Mouse (Mus musculus) CH12.LX (cell line): ENCODE results near the gene Gsdma3. TPM values are rescaled to one million over a fixed set of nuclear protein-coding genes. Genes with fewer than 3 reads are reported as not detected.
"Not testable (repeated sequence)": the region's sequence is repeated elsewhere in the genome, so short reads cannot be mapped to it uniquely, and the experiment has no call there.

ENCODE experiments used
- DNase-seq: peaks from one replicate; pipeline ENCODE4 v3.0.0-alpha.2; 2013; ENCODE audit errors: extremely low read depth
- H3K27ac ChIP-seq: 2 replicates; pipeline ENCODE4 v1.5.1; 2012; ENCODE audit warnings: low read depth, mild to moderate bottlenecking, control low read depth, moderate library complexity; ENCODE audit not compliant: insufficient read depth
- H3K27me3 ChIP-seq: replicated peaks from 2 replicates; pipeline ENCODE3; 2012; ENCODE audit warnings: inconsistent platforms
- H3K36me3 ChIP-seq, 2 experiments: replicated peaks in 1 of 2; 2 replicates each; pipeline versions ENCODE3 to v1.6.1; 2012; ENCODE audit warnings: inconsistent platforms in 1 of 2, low read length in 1 of 2, mild to moderate bottlenecking in 1 of 2, mixed read lengths in 1 of 2, moderate library complexity in 1 of 2; ENCODE audit not compliant: control insufficient read depth in 1 of 2, insufficient read depth in 1 of 2
- H3K4me1 ChIP-seq, 2 experiments: 2 replicates each; pipeline ENCODE4 v1.6.1; 2012; ENCODE audit warnings: inconsistent platforms in 1 of 2, moderate library complexity in 1 of 2; ENCODE audit not compliant: insufficient read depth in 2 of 2, control insufficient read depth in 1 of 2
- H3K4me2 ChIP-seq: 2 replicates; pipeline ENCODE4 v1.6.1; 2012; ENCODE audit warnings: low read depth, mild to moderate bottlenecking, control low read depth; ENCODE audit not compliant: poor library complexity, insufficient read depth, severe bottlenecking
- H3K4me3 ChIP-seq, 3 experiments: fragments of 150-350 bp in 1 of 3; sonication (generic) in 1 of 3; replicated peaks in 1 of 3; 2 replicates each; pipeline versions ENCODE3 to v1.5.1; 2011 to 2012; ENCODE audit warnings: low read depth in 2 of 3, low read length in 2 of 3, mild to moderate bottlenecking in 2 of 3, moderate library complexity in 2 of 3, control low read depth in 1 of 3, improper control_type of control experiment in 1 of 3, inconsistent platforms in 1 of 3, mixed read lengths in 1 of 3; ENCODE audit not compliant: poor library complexity in 1 of 3
- H3K79me2 ChIP-seq: replicated peaks from 2 replicates; pipeline ENCODE4 v1.6.1; 2012; ENCODE audit warnings: mild to moderate bottlenecking, moderate library complexity; ENCODE audit not compliant: control insufficient read depth, poor library complexity, insufficient read depth, severe bottlenecking; ENCODE audit errors: extremely low read depth
- H3K9ac ChIP-seq: 2 replicates; pipeline ENCODE4 v1.6.1; 2012; ENCODE audit warnings: low read depth, mild to moderate bottlenecking, control low read depth, moderate library complexity; ENCODE audit not compliant: insufficient read depth
- H3K9me3 ChIP-seq: replicated peaks from 2 replicates; pipeline ENCODE3; 2012; ENCODE audit warnings: low read length, inconsistent platforms, mixed read lengths
- CTCF ChIP-seq, 2 experiments: IDR thresholded peaks in 1 of 2; conservative IDR thresholded peaks in 1 of 2; 2 replicates each; pipeline ENCODE4 v1.5.1; 2011 to 2012; ENCODE audit warnings: low read depth in 2 of 2, low read length in 2 of 2, improper control_type of control experiment in 1 of 2, inconsistent platforms in 1 of 2, mild to moderate bottlenecking in 1 of 2, moderate library complexity in 1 of 2
- ELF1 ChIP-seq: IDR thresholded peaks from 2 replicates; pipeline ENCODE4 v1.6.1; 2014; ENCODE audit warnings: low read depth, mild to moderate bottlenecking, inconsistent platforms, low read length, improper control_type of control experiment
- HCFC1 ChIP-seq: IDR thresholded peaks from 2 replicates; pipeline ENCODE4 v1.6.1; 2012; ENCODE audit warnings: low read depth, mild to moderate bottlenecking, inconsistent platforms, low read length, improper control_type of control experiment
- IRF4 ChIP-seq: IDR thresholded peaks from 2 replicates; pipeline ENCODE4 v1.6.1; 2014; ENCODE audit warnings: low read depth, mild to moderate bottlenecking, inconsistent platforms, low read length, improper control_type of control experiment
- JUND ChIP-seq: conservative IDR thresholded peaks from 2 replicates; pipeline ENCODE4 v1.6.1; 2011; ENCODE audit warnings: low read depth, low read length, improper control_type of control experiment
- NELFE ChIP-seq: IDR thresholded peaks from 2 replicates; pipeline ENCODE4 v1.6.1; 2011; ENCODE audit warnings: low read depth, low read length, improper control_type of control experiment
- POLR2A ChIP-seq: IDR thresholded peaks from 2 replicates; pipeline ENCODE4 v1.6.1; 2011; ENCODE audit warnings: low read depth, mild to moderate bottlenecking, improper control_type of control experiment, low read length
- RAD21 ChIP-seq: IDR thresholded peaks from 2 replicates; pipeline ENCODE4 v1.6.1; 2011; ENCODE audit warnings: low read depth, mild to moderate bottlenecking, low read length, improper control_type of control experiment, moderate library complexity
- SMC3 ChIP-seq: IDR thresholded peaks from 2 replicates; pipeline ENCODE4 v1.6.1; 2011; ENCODE audit warnings: low read depth, low read length, improper control_type of control experiment
- ZKSCAN1 ChIP-seq: IDR thresholded peaks from 2 replicates; pipeline ENCODE4 v1.6.1; 2012; ENCODE audit warnings: low read depth, inconsistent platforms, low read length, improper control_type of control experiment, borderline replicate concordance
- dilution Hi-C: fragments of 300-500 bp; cut with MboI; formaldehyde crosslinking; loops from 2 replicates; pipeline ENCODE4 v1.14.3; 2020; ENCODE audit warnings: low sequenced_read_pairs; ENCODE audit not compliant: extremely low pct_unique_long_range_greater_than_20kb, extremely low pct_ligation_motif_present
- in situ Hi-C: fragments of 300-500 bp; cut with MboI; formaldehyde crosslinking; loops from 3 replicates; pipeline ENCODE4 v1.14.3; 2019; ENCODE audit warnings: low sequenced_read_pairs, low pct_ligation_motif_present, low pct_unique_long_range_greater_than_20kb, mixed read lengths
- polyA plus RNA-seq: library from polyadenylated mRNA; unstranded; fragments of >175 nt; gene quantifications from 2 replicates; pipeline ENCODE4 v1.2.1, GENCODE M21; 2012; ENCODE audit warnings: low read depth; ENCODE audit not compliant: insufficient read length
- total RNA-seq, 2 experiments: library from RNA; depleted of rRNA; stranded (reverse); fragments of 300-350 nt in 1 of 2; fragments of >200 nt in 1 of 2; gene quantifications; 2 replicates each; pipeline ENCODE4 v1.2.3; 2012 to 2014

Gsdma3 gene
- total and polyA plus RNA-seq, 3 experiments: not detected

DNA sequence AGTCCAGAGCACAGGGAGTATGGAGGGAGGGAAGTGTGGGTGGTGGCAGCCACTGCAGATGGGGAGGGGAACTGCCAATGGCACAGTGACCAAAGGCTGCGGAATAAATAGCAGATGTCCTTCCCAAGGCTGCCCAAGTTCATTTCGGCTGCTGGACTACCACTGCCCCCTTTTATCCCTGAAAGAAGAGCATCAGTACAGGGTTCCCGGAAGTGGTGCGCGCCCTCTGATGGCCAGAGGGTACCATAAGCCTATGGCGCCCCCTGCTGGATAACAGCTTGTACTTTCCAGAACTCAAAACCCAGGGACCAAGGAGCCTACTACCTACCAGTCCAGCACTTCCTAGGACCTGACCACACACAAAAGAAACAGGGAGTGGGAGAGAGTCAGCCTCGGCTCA lies 47.0 kb downstream of the Gsdma3 start:
- DNase-seq: peak; percentile 71
- H3K27ac ChIP-seq, dilution Hi-C loops, H3K9me3 ChIP-seq, H3K36me3 ChIP-seq, H3K79me2 ChIP-seq: not testable (repeated sequence)
- peaks cover 9 to 37% of the 10 kb centered on the region in 2 experiments; a peak in 3 of 4 replicates for H3K4me1 ChIP-seq
- H3K4me2 ChIP-seq: peak overlapping the region; percentile 76
- H3K9ac ChIP-seq: peak overlapping the region; percentile 21; the same call in 1 of the 2 replicates
- TF ChIP-seq CTCF (conservative IDR thresholded peaks at IDR 0.05 in 1 of 2, IDR thresholded peaks at IDR 0.05 in 1 of 2; ENCODE audit: low read depth in 2 of 2, low read length in 2 of 2) (peak; percentile 26 to 73; a peak in 2 of 4 replicates), NELFE (peak; percentile 26; the same call in 1 of the 2 replicates), HCFC1 (peak; percentile 30; the same call in 1 of the 2 replicates), RAD21 (peak; percentile 37), SMC3 (peak; percentile 29), POLR2A (peak; percentile 46; the same call in 1 of the 2 replicates), ELF1 (peak; percentile 87)
- H3K27me3 ChIP-seq: peaks cover 39% of the 10 kb centered on the region
- peak overlapping the region in 2 of 3 experiments; percentile 12 to 18 for H3K4me3 ChIP-seq
- in situ Hi-C loops: loop anchor here (10.0 kb wide), 1 partner anchor 68 kb away; no protein-coding TSS in a partner anchor

DNA sequence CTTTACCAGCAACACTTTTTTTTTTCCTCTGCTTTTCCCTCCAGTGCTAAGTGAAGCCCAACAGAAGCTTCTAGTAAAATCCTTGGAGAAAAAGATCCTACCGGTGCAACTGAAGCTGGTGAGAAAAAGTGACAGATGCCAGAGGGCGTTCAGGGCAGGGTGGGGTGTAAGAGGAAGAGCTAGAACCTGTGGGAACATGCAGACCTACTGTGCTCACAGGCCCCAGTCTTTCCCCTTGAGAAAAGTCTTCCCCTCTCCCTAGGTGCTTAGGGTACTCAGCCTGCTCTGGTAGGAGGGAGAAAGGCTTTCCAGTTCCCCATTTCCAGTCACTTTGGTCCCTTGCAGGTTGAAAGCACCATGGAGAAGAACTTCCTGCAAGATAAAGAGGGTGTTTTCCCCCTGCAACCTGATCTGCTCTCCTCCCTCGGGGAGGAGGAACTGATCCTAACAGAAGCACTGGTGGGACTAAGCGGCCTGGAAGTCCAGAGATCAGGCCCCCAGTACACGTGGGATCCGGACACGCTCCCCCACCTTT lies 49.7 kb downstream of the Gsdma3 start:
- Histone ChIP-seq H3K36me3 (no peaks in the 10 kb centered on the region), H3K9me3 (no peaks in the 10 kb centered on the region), H3K4me3 (no peak overlapping the region), H3K9ac (no peak overlapping the region), H3K79me2 (no peaks in the 10 kb centered on the region), H3K27ac (no peak overlapping the region), H3K4me2 (no peak overlapping the region), H3K27me3 (peaks cover 39% of the 10 kb centered on the region), H3K4me1 (peaks cover 14 to 33% of the 10 kb centered on the region in 2 experiments)
- DNase-seq: no peak
- dilution Hi-C loops: no loop called here
- in situ Hi-C loops: loop anchor here (10.0 kb wide), 1 partner anchor 71 kb away; no protein-coding TSS in a partner anchor
- TF ChIP-seq ZKSCAN1: peak; percentile 32
- TF ChIP-seq IRF4: no peak

DNA sequence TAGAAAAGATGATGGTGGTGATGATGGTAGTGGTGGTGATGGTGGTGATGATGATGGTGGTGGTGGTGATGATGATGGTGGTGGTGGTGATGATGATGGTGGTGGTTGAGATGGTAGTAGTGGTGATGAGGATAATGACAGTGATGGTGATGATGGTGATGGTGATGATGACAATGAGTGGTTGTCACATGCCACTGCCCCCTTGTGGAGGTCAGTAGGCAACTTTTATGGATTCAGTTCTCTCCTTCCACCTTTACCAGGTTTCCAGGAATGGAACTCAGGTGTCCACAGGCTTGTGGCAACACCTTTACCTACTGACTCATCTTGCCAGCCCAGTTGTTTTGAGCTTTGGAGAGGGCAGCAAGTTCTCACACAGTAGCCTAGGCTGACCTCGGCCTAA lies 53.9 kb downstream of the Gsdma3 start:
- dilution Hi-C loops: no loop called here

More for the DNA sequence above, 53.9 kb downstream of the Gsdma3 start:
- TF ChIP-seq JUND: no peak
- peak; percentile 9 to 63; a peak in 2 of 4 replicates for TF ChIP-seq CTCF (conservative IDR thresholded peaks at IDR 0.05 in 1 of 2, IDR thresholded peaks at IDR 0.05 in 1 of 2; ENCODE audit: low read depth in 2 of 2, low read length in 2 of 2)
- TF ChIP-seq, all 38 proteins: peak for 1
- Histone ChIP-seq H3K27ac (no peak overlapping the region), H3K9me3 (no peaks in the 10 kb centered on the region), H3K79me2 (peaks cover 25% of the 10 kb centered on the region), H3K4me3 (no peak overlapping the region), H3K36me3 (peaks cover 2 to 9% of the 10 kb centered on the region in 2 experiments), H3K9ac (no peak overlapping the region), H3K4me2 (no peak overlapping the region), H3K27me3 (peaks cover 30% of the 10 kb centered on the region), H3K4me1 (peaks cover 18 to 41% of the 10 kb centered on the region in 2 experiments)
- in situ Hi-C loops: no loop called here
- DNase-seq: no peak
